Mouse (Mus musculus): ENCODE results near the gene Ndst2.

DNA sequence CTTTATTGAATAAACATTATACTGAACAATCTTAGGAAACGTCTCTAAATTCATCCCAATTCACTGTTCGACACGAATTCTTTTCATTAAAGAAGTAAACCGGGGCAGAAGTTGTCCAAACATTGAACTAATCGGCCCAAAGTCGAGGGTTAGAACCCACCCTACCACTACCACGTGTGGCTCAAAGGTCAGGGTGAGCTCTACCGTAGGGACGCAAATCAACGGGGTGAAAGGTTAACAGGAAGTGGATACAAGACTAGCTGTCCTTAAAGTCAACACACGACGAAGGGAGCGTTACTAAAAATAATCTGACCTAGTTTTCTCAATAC is 60.7 kb downstream of the Ndst2 start:
- TF ChIP-seq CTCF (IDR thresholded peaks at IDR 0.05; ENCODE audit: borderline replicate concordance, insufficient read depth, low read depth, low read length) (no peak), POLR2A (IDR thresholded peaks at IDR 0.05; ENCODE audit: borderline replicate concordance, insufficient read depth, low read length) (no peak)

Data from cerebellum, adult 2 months (tissue).